Comparison of ENCODE assay signal across 8 mouse cellular contexts in genomic region chr12:21135651-21136461, GRCm38 (mm10).
DNase-seq lines count a peak whose midpoint lies in the region; ATAC-seq lines count a peak whose summit lies in the region.

No protein-coding gene starts in this region.

- 66% methylated on average over 8 of the region's 8 CpGs for WGBS in hindbrain, embryonic 16.5 days
- 34% methylated on average over 8 of the region's 8 CpGs for WGBS in lung, embryonic 15.5 days

- no peaks in the 10 kb centered on the region for H3K36me3 ChIP-seq in hindbrain, embryonic 16.5 days (ENCODE audit: control insufficient read depth, insufficient read depth, low read length)
- H3K36me3 ChIP-seq in lung, embryonic 15.5 days = no peaks in the 10 kb centered on the region

- no peak overlapping the region for H3K4me3 ChIP-seq in hindbrain, embryonic 16.5 days (ENCODE audit: low read length)
- no peak overlapping the region for H3K4me3 ChIP-seq in lung, embryonic 15.5 days

- H3K27ac ChIP-seq in hindbrain, embryonic 16.5 days (ENCODE audit: low read depth, low read length) = peak overlapping the region; percentile 68
- peak overlapping the region; percentile 69 for H3K27ac ChIP-seq in lung, embryonic 15.5 days

- no peaks in the 10 kb centered on the region for H3K9me3 ChIP-seq in hindbrain, embryonic 16.5 days (ENCODE audit: control insufficient read depth, low read length)
- no peaks in the 10 kb centered on the region for H3K9me3 ChIP-seq in lung, embryonic 15.5 days

- DNase-seq in adrenal gland, postnatal 14 days = peak; percentile 59
- no peak for DNase-seq in adrenal gland, postnatal 4 days (ENCODE audit: low spot score in 2 of 2)
- peak; percentile 60 to 66 for DNase-seq in right cerebral cortex, adult 2 months (ENCODE audit: low spot score in 2 of 2)
- DNase-seq in right cerebral cortex, postnatal 25 days = no peak
- DNase-seq in thymus, adult 18-20 months = no peak
- no peak for DNase-seq in cerebellum, adult 8-10 months

- no peak overlapping the region for H3K4me2 ChIP-seq in hindbrain, embryonic 16.5 days (ENCODE audit: low read length)
- H3K4me2 ChIP-seq in lung, embryonic 15.5 days = no peak overlapping the region

- H3K4me1 ChIP-seq in hindbrain, embryonic 16.5 days (ENCODE audit: control insufficient read depth, insufficient read depth, low read depth, low read length) = peaks cover 49% of the 10 kb centered on the region
- peaks cover 42% of the 10 kb centered on the region for H3K4me1 ChIP-seq in lung, embryonic 15.5 days

- H3K27me3 ChIP-seq in hindbrain, embryonic 16.5 days (replicated peaks; ENCODE audit: control insufficient read depth, insufficient read depth, low read length) = no peaks in the 10 kb centered on the region
- H3K27me3 ChIP-seq in lung, embryonic 15.5 days = no peaks in the 10 kb centered on the region

- ATAC-seq in hindbrain, embryonic 16.5 days = no peak
- peak; percentile 49; the same call in 1 of the 2 replicates for ATAC-seq in lung, embryonic 15.5 days (ENCODE audit: borderline replicate concordance, extremely low read depth, low FRiP score, low TSS enrichment)

- H3K9ac ChIP-seq in hindbrain, embryonic 16.5 days (ENCODE audit: low read depth, low read length) = no peak overlapping the region
- no peak overlapping the region for H3K9ac ChIP-seq in lung, embryonic 15.5 days

Comparison
In these comparisons a context has a peak if more than half of its experiments do, and no peak if none do; other contexts are left out.
1. DNase-seq: peak in adrenal gland, postnatal 14 days (single experiment) and right cerebral cortex, adult 2 months (2 of 2); none in adrenal gland, postnatal 4 days (0 of 2), right cerebral cortex, postnatal 25 days (single experiment), thymus, adult 18-20 months (0 of 2) and cerebellum, adult 8-10 months (single experiment).